Mouse (Mus musculus) liver, adult 2 months (tissue): ENCODE data around the gene Tcl1b3.

Experiments
- CTCF ChIP-seq: fragments of 200-500 bp; IDR thresholded peaks from 2 replicates; pipeline ENCODE4 v1.5.1; 2011; ENCODE audit warnings: low read depth, low read length, control low read depth
- POLR2A ChIP-seq: fragments of 200-500 bp; IDR thresholded peaks from 2 replicates; pipeline ENCODE4 v1.6.1; 2011; ENCODE audit warnings: low read length, control low read depth; ENCODE audit not compliant: insufficient read depth; ENCODE audit errors: extremely low read depth

DNA sequence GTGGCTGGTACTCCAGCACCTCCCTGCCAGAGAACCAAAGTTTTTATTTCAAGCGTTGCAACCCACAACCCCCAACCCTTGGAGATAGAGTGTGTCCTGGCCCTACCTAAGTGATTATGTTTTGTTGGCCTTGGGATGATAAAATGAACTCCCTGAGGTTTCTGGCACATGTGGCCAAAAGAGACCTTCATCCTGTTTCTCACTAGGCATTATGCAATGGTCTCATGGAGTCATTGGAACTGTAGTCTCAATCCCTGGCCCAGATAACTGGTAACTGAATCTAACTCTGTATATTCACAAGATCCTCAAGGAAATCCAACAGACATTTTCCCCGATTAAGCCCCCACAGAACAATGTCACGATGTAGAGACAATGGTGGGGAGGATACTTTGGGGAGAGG is 47.7 kb upstream of the Tcl1b3 start:
- TF ChIP-seq CTCF: no peak
- no peak for TF ChIP-seq POLR2A
